Mouse (Mus musculus) macrophage (primary cell): Measurements from ENCODE around the gene Hint3. TPM values are rescaled to one million over a fixed set of nuclear protein-coding genes. Genes with fewer than 3 reads are reported as not detected.

Source experiments
- polyA plus RNA-seq: library from polyadenylated mRNA; stranded (reverse); fragments of 250-400 nt; gene quantifications from 3 replicates; pipeline ENCODE4 v1.2.4, GENCODE M21; 2018; ENCODE audit warnings: inconsistent platforms

Gene Hint3
- polyA plus RNA-seq, 1 experiment from 2014 or later = 5.1 TPM

Other genes starting within 250 kb of the Hint3 start
- 4.8 to 7.8 TPM (median 6.3 TPM) in 3 replicates for gene Trmt11, start 28.9 kb downstream of the Hint3 start, polyA plus RNA-seq
- 19.1 to 26.7 TPM (median 25.4 TPM) in 3 replicates for gene Ncoa7, start 173.7 kb upstream of the Hint3 start, polyA plus RNA-seq
- not detected in 3 replicates for gene Hey2, start 213.2 kb upstream of the Hint3 start, polyA plus RNA-seq